Mouse (Mus musculus) T-cell, adult 2 months (primary cell): ENCODE results near the gene Serhl.
"Not testable (repeated sequence)": the region's sequence is repeated elsewhere in the genome, so short reads cannot be mapped to it uniquely, and the experiment has no call there.

Source experiments
- DNase-seq: peaks from one replicate; pipeline ENCODE4 v3.0.0; 2022; ENCODE audit warnings: low spot score

Serhl gene

GRCm38 (mm10) chr15:83126582-83126981 lies 37.3 kb downstream of the Serhl start:
- no peak for DNase-seq

- DNase-seq: not testable (repeated sequence)
These were observed 37.7 kb downstream of the Serhl start for GRCm38 (mm10) chr15:83127037-83127436.

- no peak for DNase-seq
These were observed 40.4 kb downstream of the Serhl start for GRCm38 (mm10) chr15:83129530-83130231.

GRCm38 (mm10) chr15:83134671-83135070 lies 45.4 kb downstream of the Serhl start:
- DNase-seq: no peak

GRCm38 (mm10) chr15:83135654-83136053 lies 46.3 kb downstream of the Serhl start:
- DNase-seq: no peak

GRCm38 (mm10) chr15:83142861-83143260 lies 53.6 kb downstream of the Serhl start:
- no peak for DNase-seq

DNA sequence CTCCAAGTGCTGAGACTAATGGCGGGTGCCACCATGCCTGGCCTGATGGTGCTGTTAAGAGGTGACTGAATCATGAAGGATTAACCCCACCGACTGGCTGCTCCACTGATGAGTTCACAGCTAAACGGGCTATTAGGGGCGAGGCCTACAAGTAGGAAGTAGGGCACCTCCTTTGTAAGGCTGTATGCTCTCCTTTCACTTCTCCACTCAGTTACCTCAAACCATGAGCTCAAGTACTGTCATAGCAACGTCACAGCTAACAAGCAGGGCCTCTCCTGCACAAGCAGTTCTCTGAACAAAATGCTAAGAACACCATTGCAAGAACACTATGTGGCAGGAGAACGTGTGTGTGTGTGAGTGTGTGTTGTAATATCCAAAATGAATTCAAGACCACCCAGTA lies 56.2 kb downstream of the Serhl start:
- DNase-seq: no peak

DNA sequence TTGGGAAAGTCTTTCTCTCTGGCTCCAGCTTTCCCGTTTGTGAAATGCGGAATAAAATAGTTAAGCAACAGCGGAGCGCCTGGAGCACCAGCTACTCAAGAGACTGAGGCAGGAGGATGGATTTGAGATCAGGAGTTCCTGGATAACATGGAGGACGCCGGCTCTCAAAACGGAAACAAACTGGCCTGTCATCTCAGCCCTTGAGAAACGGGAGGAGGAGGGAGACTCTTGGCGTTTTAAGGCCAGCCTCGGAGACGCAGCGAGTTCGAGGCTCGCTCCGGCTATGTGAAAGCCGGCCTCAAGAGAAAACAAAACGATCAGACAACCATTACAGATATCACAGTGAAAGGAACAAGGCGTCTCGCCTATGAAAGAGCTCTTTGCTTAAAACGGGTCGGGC lies 59.1 kb downstream of the Serhl start:
- no peak for DNase-seq

GRCm38 (mm10) chr15:83148801-83149195 lies 59.5 kb downstream of the Serhl start:
- DNase-seq: no peak

DNA sequence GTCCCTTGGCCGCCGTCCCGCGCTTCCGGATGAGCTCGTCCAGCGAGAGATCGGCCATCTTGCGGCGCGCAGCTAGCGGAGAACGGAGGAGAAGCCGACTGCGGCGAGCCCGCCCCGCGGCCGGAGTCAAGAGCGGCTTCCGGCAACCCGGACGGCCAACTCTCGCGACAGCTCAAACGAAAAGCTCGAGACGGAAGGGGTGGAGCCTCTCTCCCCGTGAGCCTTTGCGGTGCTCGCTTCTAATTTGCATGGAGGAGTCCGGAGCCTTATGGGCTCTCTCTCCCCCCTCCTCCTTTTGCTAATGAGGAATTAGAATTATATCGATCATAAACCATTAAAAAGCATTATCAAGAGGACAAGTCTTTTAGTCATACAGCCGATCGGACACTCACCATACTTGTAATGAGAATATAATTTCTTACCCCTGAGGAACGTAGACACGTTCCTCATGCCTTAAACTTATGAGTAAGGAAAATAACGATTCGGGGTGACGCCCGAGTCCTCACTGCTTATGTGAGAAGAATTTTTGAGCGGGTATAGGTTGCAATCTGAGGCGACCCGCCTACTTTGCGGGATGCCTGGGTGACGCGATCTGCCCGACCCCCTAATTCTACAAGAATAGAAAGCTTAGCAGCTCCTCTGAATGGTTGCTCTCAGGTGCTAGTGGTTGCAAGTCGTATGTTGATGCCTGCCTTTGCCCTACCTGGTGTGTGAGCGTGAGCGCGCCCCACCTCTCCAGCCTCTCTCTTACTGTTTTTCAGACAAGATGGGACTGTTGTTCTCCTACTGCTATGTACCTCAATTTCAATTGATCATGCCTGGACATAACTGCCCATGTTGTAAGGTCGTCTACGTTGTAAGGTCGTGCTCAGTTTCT lies 60.1 kb downstream of the Serhl start, which contains the start of gene Poldip3:
TSS of gene Poldip3 (minus strand) at position 189 of the 877 bp plus-strand sequence.
- peak; percentile 97 for DNase-seq

- no peak for DNase-seq
These were observed 60.8 kb downstream of the Serhl start for GRCm38 (mm10) chr15:83150073-83150442.

GRCm38 (mm10) chr15:83150694-83151093 lies 61.4 kb downstream of the Serhl start:
- DNase-seq: no peak

DNA sequence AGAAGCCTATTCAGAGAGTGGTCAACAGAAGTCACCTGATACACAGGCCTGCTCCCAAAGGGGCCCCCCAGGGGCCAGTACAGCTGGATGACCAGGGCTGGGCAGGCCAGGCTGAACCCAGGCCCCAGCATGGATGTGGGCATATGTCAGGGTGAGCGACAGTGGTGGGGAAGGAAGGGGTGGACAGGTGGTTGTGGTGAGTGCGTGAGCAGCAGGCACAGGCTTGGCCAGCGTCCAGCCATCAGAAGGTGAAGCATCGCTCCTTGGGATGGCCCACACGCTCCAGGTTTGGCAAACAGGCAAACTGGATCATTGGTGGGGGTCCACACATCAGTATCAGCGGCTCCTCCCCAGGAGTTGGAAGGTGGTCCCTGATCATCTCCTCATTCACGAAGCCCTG lies 65.0 kb downstream of the Serhl start:
- no peak for DNase-seq

DNA sequence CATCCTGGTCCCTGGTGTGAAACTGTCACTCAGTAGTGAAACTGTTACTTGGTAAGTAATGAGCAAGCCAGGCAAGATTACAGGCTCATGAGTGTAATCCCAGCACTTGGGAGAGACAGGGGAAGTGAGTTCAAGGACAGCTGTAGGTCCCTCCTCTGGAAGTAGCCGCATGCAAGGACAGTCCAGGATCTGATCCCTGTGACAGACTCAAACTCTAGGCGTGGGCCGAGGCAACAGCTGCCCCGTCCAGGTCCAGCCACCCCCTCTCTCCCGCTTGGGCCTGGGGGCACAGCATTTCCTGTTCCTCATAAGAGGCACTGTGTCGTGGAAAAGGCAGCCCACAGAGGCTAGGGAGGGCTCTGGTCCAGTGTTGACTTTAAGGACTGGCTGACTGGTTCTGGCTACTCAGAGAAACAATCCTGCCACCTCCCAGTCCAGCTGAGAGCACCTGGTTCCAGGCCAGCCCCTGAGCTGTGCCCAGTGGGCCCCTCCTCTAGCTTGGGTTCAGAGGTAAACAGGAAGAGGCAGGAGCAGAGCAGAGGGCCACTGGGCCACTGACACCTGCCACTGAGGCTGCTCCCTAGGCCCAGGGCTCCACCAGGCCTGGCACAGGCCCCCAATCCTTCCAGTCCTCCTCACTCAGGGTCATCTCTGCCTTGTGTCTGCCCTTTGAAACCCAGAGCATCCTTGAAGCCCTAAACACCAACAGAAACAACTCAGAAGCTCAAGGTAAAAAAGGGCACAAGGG lies 66.5 kb downstream of the Serhl start:
- no peak for DNase-seq

DNA sequence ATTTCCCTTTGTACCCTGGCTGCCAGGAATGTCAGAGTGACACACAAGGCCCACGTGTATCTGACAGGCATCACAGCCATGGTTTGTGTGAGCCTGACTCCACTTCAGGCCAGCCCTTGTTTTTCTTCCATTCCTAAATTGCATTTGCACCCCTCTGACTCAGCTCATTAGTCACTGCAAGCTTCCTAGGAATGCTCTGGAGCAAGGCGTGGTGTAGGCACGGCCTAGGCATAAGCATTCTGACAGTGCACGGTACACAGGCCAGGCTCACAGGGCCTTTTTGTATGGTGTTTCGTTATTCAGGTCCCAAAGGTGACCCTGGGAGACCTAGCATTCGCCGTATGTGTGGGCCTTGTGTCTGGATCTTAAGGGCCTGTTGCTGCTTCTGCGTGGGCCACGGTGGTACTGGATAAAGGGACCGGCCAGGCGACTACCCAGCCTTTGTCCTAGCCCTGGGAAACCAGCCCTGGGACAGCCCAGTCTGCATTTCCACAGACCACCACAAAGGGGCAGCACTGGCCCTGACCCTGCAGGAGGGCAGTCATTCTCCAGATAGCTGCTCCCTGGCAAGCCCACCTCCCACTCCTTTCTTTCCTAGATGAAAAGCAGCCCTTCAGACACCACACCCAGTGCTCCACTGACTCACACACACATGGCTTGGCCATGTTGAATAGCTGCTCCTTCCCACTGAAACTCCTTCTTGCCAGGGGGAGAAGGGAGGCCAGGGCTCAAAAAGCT lies 67.8 kb downstream of the Serhl start:
- DNase-seq: peak; percentile 36

GRCm38 (mm10) chr15:83157667-83158064 lies 68.4 kb downstream of the Serhl start:
- DNase-seq: no peak

DNA sequence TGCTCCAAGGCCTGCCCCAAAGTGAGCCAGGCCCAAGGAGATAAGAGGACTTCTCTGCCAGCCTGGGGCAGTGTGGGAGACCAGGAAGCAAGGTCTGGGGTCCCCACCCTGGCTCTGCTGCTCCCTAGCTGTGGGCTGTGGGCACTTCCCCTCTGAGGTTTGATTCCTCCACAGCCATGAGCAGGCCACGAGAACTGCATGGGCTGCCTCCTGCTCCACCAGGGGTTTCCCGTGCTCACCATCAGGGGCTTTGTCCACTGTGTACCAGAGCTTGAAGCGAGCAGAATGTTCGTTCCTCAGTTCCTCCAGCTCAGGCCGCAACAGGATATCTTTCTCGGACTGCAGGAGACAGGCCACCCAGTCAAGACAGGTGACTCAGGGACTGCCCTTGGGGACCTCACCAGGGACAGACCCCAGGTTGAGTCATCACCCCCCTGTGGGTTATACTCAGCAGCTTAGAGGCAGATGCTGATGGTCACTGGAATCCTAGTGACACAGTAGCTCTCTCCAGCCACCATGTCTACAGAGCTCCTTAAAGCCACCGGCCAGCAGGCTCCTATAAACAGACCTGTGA lies 69.4 kb downstream of the Serhl start:
- DNase-seq: no peak

- DNase-seq: no peak
These were observed 70.5 kb downstream of the Serhl start for GRCm38 (mm10) chr15:83159823-83160222.

GRCm38 (mm10) chr15:83160561-83160960 lies 71.3 kb downstream of the Serhl start:
- DNase-seq: no peak

DNA sequence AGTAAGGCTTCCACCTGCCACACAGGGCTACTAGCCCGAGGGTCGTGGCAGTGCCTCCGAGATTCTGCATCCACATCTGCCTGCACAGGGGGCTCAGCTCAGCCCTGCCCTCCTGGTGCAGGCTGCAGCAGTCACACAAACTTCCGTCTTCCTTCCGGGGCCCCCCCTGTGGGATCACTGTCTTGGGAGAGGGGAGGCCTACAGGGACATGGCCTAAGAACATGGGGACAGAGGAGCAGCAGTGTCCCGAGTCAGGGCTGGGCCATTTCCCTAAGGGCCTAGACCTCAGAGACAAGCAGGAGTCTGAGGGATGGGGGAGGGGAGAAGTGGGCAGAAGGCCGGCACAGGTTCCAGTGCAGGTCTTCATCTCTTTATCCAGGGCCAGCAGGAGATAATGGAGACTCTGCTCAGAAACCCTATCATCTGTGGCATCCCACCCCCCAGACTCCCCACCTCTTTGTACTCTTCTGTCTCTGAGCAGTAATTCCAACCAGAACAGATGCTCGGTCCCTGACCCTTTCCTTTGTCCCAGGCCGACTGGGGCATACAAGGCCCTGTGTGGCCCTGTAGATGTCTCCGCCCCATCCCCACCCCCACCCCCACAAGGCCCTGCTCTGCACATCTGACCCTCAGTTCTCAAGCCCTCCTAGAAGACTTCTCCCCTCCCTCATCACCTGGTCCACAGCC lies 71.9 kb downstream of the Serhl start:
- DNase-seq: no peak

DNA sequence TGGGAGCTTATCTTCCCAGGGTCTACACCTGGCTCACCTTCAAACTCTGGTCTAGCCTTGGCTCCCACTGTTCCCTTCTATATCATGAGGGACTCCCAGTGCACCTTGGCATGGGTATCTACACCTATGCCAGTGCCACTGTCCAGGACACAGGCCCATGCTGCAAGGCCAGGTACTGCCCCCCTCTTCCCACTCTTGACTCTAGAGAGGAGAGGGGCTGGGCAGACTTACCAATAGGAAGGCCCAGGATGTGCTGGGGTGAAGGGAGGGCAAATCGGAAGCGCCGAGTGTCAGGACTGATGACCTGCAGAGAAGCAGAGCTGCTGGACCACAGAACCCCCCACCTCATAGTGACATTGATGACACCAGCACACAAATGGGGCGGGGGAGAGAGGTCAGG lies 72.7 kb downstream of the Serhl start:
- no peak for DNase-seq
